Mouse (Mus musculus): ENCODE data around the gene Atxn2l.

Gene Atxn2l

GRCm38 (mm10) chr7:126463004-126463403 is 40.2 kb downstream of the Atxn2l start, which contains the start of gene Atp2a1:
Atp2a1 (minus strand) TSS chr7:126463108.
- no peak for DNase-seq (ENCODE audit: low spot score in 2 of 2)

- DNase-seq (ENCODE audit: low spot score in 2 of 2) = no peak
Measured at GRCm38 (mm10) chr7:126461626-126462025, 41.6 kb downstream of the Atxn2l start.

GRCm38 (mm10) chr7:126460623-126461399 is 42.4 kb downstream of the Atxn2l start:
- DNase-seq (ENCODE audit: low spot score in 2 of 2) = no peak

- DNase-seq (ENCODE audit: low spot score in 2 of 2) = no peak
Measured at GRCm38 (mm10) chr7:126458844-126459618, 44.2 kb downstream of the Atxn2l start.

- no peak for DNase-seq (ENCODE audit: low spot score in 2 of 2)
Measured at GRCm38 (mm10) chr7:126458225-126458624, 45.0 kb downstream of the Atxn2l start.

- no peak for DNase-seq (ENCODE audit: low spot score in 2 of 2)
Measured at GRCm38 (mm10) chr7:126456382-126457266, 46.6 kb downstream of the Atxn2l start.

- no peak for DNase-seq (ENCODE audit: low spot score in 2 of 2)
Measured at GRCm38 (mm10) chr7:126455242-126455641, 48.0 kb downstream of the Atxn2l start.

- DNase-seq (ENCODE audit: low spot score in 2 of 2) = no peak
Measured at GRCm38 (mm10) chr7:126453861-126454260, 49.4 kb downstream of the Atxn2l start.

GRCm38 (mm10) chr7:126452244-126452643 is 51.0 kb downstream of the Atxn2l start:
- DNase-seq (ENCODE audit: low spot score in 2 of 2) = no peak

GRCm38 (mm10) chr7:126450641-126451040 is 52.6 kb downstream of the Atxn2l start:
- DNase-seq (ENCODE audit: low spot score in 2 of 2) = no peak

GRCm38 (mm10) chr7:126449991-126450390 is 53.2 kb downstream of the Atxn2l start:
- no peak for DNase-seq (ENCODE audit: low spot score in 2 of 2)

- no peak for DNase-seq (ENCODE audit: low spot score in 2 of 2)
Measured at GRCm38 (mm10) chr7:126448481-126448880, 54.8 kb downstream of the Atxn2l start.

GRCm38 (mm10) chr7:126446217-126446616 is 57.0 kb downstream of the Atxn2l start:
- DNase-seq (ENCODE audit: low spot score in 2 of 2) = no peak

- DNase-seq (ENCODE audit: low spot score in 2 of 2) = no peak
Measured at GRCm38 (mm10) chr7:126445104-126445815, 58.0 kb downstream of the Atxn2l start.

GRCm38 (mm10) chr7:126444536-126444935 is 58.7 kb downstream of the Atxn2l start:
- DNase-seq (ENCODE audit: low spot score in 2 of 2) = no peak

- no peak for DNase-seq (ENCODE audit: low spot score in 2 of 2)
Measured at GRCm38 (mm10) chr7:126443997-126444396, 59.2 kb downstream of the Atxn2l start.

Data from spleen, postnatal 10 days (tissue).